Mouse (Mus musculus) myocyte (in vitro differentiated cells): ENCODE results near the gene Tcte1.

Experiments
- E2F4 ChIP-seq: IDR thresholded peaks from one replicate; pipeline ENCODE4 v1.6.1; 2011; ENCODE audit warnings: mild to moderate bottlenecking, control low read depth, moderate library complexity; ENCODE audit not compliant: insufficient read depth
- MAX ChIP-seq: IDR thresholded peaks from one replicate; pipeline ENCODE4 v1.6.1; 2011; ENCODE audit warnings: low read depth, mild to moderate bottlenecking, control low read depth
- POLR2A ChIP-seq: IDR thresholded peaks from one replicate; pipeline ENCODE4 v1.6.1; 2011; ENCODE audit warnings: low read depth, mild to moderate bottlenecking, control low read depth, moderate library complexity; ENCODE audit not compliant: insufficient read length
- POLR2AphosphoS2 ChIP-seq: IDR thresholded peaks from one replicate; pipeline ENCODE4 v1.6.1; 2011; ENCODE audit warnings: low read depth, control low read depth; ENCODE audit not compliant: insufficient read length
- SRF ChIP-seq: IDR thresholded peaks from one replicate; pipeline ENCODE4 v1.6.1; 2011; ENCODE audit warnings: low read depth; ENCODE audit not compliant: control insufficient read depth, insufficient read length
- TCF12 ChIP-seq: IDR thresholded peaks from one replicate; pipeline ENCODE4 v1.6.1; 2011; ENCODE audit warnings: mild to moderate bottlenecking, control low read depth; ENCODE audit not compliant: poor library complexity, insufficient read depth, severe bottlenecking
- USF1 ChIP-seq: IDR thresholded peaks from one replicate; pipeline ENCODE4 v1.6.1; 2011; ENCODE audit warnings: low read depth, mild to moderate bottlenecking, control low read depth, moderate library complexity

DNA sequence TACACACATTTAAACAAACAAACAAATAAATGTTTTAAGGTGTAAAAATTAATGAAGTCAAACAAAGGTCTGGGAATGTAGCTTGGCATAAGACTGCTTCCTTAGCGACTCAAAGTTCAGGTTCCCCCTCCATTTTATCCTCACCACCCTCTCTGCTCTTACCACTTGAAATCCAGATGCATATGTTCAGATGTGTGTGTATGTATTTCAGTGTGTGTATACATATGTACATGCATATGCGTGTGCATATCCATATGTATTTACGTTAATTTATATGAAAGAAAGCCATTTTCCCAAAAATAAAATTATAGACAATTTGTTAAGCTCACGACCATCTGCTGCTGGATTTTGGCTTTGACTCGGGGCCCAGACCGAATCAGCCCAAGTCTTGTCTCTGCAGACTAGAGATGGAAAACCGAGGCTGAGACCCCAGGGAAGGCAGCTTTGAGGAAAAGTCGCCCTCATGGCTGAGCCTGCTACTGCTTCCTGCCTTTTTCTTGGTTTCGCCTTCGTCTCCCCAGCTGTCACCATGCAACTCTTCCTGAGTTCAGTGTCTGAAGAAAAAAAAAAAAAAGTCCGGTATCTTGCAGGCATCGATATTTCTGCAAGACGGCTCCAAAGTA is 32.6 kb upstream of the Tcte1 start:
- TF ChIP-seq POLR2A (no peak), TCF12 (no peak), MAX (no peak), E2F4 (no peak), SRF (no peak), USF1 (no peak), POLR2AphosphoS2 (no peak)
